Mouse (Mus musculus) heart, adult 18-20 months (tissue): ENCODE results near the gene Wdr54. TPM values are rescaled to one million over a fixed set of nuclear protein-coding genes. Genes with fewer than 3 reads are reported as not detected.

Source experiments
- DNase-seq, 2 experiments: peaks; one replicate each; pipeline ENCODE4 v3.0.0; 2021 to 2022; ENCODE audit warnings: mixed read lengths in 1 of 2
- total RNA-seq, 2 experiments: library from RNA; stranded (reverse); gene quantifications; 2 replicates each; pipeline ENCODE4 v1.2.3; 2021

Gene Wdr54
- total RNA-seq, 2 experiments from 2014 or later, result 1.6 to 1.8 TPM

DNA sequence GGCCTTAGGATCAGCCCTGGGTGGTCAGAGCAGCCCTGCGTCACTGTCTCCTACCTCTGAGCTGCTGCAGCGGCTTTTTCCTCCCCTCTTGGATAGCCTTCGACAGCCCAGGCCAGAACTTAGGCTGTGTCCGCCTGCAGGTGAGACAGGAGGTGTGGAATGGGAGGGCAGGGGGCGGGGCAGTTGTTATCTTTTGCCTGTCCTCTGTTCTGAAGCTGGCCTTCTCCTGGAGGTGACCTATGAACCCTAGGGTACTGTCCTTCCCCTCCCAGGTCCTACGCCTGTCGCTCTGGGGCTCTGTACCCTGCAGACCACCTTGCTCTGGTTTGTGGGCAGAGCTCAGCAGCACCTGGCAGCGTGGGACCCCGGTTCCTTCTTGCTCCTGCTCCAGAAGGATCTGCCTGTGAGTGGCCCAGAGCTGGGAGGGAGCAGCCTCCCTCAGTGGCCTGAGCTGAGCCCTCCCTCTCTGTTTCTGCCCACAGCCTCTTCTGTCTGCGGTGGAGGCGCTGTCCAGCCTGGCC lies 53.0 kb downstream of the Wdr54 start:
- DNase-seq, result no peak

DNA sequence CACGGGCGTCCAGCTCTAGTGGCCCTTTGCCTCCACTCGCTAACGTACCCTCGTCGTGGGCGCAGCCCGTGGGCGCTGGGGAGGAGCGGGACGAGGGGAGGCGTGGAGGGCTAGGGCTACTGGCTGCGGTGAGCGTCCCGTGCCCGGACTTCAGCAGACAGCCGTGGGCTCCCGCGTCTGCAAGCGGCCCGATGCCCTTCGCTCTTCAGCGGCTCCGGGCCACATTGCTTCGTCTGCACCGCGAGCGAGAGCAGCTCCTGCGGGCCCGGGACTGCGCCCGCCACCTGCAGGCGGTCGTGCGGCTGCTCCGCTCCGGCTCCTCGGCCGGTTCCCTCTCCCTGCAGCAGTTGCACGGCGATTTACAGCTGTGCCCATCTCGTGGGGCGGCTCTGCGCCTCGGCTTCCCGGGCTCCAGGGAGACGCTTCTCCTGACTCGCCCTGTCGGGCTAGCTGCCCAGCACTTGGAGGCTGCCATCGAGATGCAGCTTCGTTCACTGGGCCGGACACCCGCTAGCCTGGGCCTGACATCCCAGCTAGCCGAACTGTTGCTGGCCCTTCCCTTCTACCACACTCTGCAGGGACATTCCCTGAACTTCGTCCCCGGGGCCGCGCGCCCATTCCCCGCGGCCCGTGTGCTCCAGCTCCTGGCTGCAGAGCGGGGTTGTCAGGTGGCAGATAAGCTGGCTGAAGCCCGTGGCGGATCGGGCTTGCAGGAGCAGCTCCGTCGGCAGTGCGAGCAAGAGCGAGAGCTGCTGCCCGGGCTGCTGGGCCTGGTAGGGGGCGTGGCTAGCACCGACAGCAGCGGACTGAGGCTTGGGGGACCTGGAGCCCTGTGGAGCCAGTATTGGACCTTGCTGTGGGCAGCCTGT lies 54.3 kb downstream of the Wdr54 start:
- peak; percentile 65 to 68 for DNase-seq

- DNase-seq, result peak; percentile 94
These were observed 54.9 kb downstream of the Wdr54 start, which contains the start of the genes Ccdc142 and Gm42688 for GRCm38 (mm10) chr6:83101316-83101687. Gene Ccdc142 (plus strand): TSS chr6:83101601. Gene Gm42688 (plus strand): TSS chr6:83101617.

Other genes starting within 250 kb of the Wdr54 start
- under 1 TPM; 0.12 to 0.15 TPM for gene Sema4f, start 216.6 kb downstream of the Wdr54 start, total RNA-seq
- under 1 TPM in 1 of 2 experiments, not detected in 1; 0.36 TPM for gene M1ap, start 209.5 kb downstream of the Wdr54 start, total RNA-seq
- gene Dok1, start 122.9 kb downstream of the Wdr54 start, total RNA-seq, result 1 to 10 TPM; 2.7 to 4.7 TPM
- 1 to 10 TPM; 1.7 to 2.3 TPM for gene Loxl3, start 122.2 kb downstream of the Wdr54 start, total RNA-seq
- gene Aup1, start 101.9 kb downstream of the Wdr54 start, total RNA-seq, result 10 to 100 TPM; 76.3 to 77.2 TPM
- 10 to 100 TPM; 31.2 to 32.7 TPM for gene Htra2, start 101.1 kb downstream of the Wdr54 start, total RNA-seq
- under 1 TPM; 0.20 to 0.87 TPM for gene Dqx1, start 98.6 kb downstream of the Wdr54 start, total RNA-seq
- not detected for gene Tlx2, start 86.1 kb downstream of the Wdr54 start, total RNA-seq
- 1 to 10 TPM; 7.4 to 9.6 TPM for gene Pcgf1, start 78.5 kb downstream of the Wdr54 start, total RNA-seq
- 1 to 10 TPM; 1.3 to 1.5 TPM for gene Lbx2, start 70.0 kb downstream of the Wdr54 start, total RNA-seq
- gene Ccdc142, start 54.8 kb downstream of the Wdr54 start, total RNA-seq, result 1 to 10 TPM; 1.3 to 1.5 TPM
- 1 to 10 TPM in 1 of 2 experiments, under 1 TPM in 1; 0.89 to 1.2 TPM for gene Gm42688, start 54.8 kb downstream of the Wdr54 start, total RNA-seq
- 100 to 1,000 TPM; 124 to 135 TPM for gene Mrpl53, start 47.4 kb downstream of the Wdr54 start, total RNA-seq
- 10 to 100 TPM in 1 of 2 experiments, 1 to 10 TPM in 1; 9.3 to 10.3 TPM for gene Mogs, start 40.9 kb downstream of the Wdr54 start, total RNA-seq
- 10 to 100 TPM; 68.8 to 74.6 TPM for gene Wbp1, start 34.8 kb downstream of the Wdr54 start, total RNA-seq
- gene Ino80b, start 31.0 kb downstream of the Wdr54 start, total RNA-seq, result 10 to 100 TPM; 11.9 to 15.7 TPM
- 1 to 10 TPM; 3.5 to 5.9 TPM for gene Rtkn, start 20.9 kb downstream of the Wdr54 start, total RNA-seq
- under 1 TPM; 0.12 to 0.18 TPM for gene 1700003E16Rik, start within 50 bp of the Wdr54 start, total RNA-seq
- 100 to 1,000 TPM; 130 to 133 TPM for gene Dctn1, start 9.5 kb upstream of the Wdr54 start, total RNA-seq
- under 1 TPM in 1 of 2 experiments, not detected in 1; 0.08 TPM for gene Slc4a5, start 63.4 kb upstream of the Wdr54 start, total RNA-seq
- gene Mthfd2, start 169.5 kb upstream of the Wdr54 start, total RNA-seq, result 1 to 10 TPM; 2.3 to 3.8 TPM
- 10 to 100 TPM; 23.8 to 26.6 TPM for gene Mob1a, start 169.6 kb upstream of the Wdr54 start, total RNA-seq
- gene Bola3, start 192.8 kb upstream of the Wdr54 start, total RNA-seq, result 100 to 1,000 TPM; 388 to 397 TPM